Mouse (Mus musculus) hindbrain, embryonic 12.5 days (tissue): ENCODE measurements around the gene Vmn2r43. TPM values are rescaled to one million over a fixed set of nuclear protein-coding genes. Genes with fewer than 3 reads are reported as not detected.
"Not testable (repeated sequence)": the region's sequence is repeated elsewhere in the genome, so short reads cannot be mapped to it uniquely, and the experiment has no call there.

Source experiments
- ATAC-seq: fragments of 200-750 bp; cut with Nextera tagmentation; 2 replicates; pipeline ENCODE4 v1.8.0; 2017; ENCODE audit warnings: moderate TSS enrichment; ENCODE audit not compliant: low FRiP score
- H3K27ac ChIP-seq: fragments of 300-500 bp; sonication (generic); 2 replicates; pipeline ENCODE4 v1.5.1; 2016; ENCODE audit warnings: mild to moderate bottlenecking
- H3K27me3 ChIP-seq: fragments of 300-500 bp; sonication (generic); 2 replicates; pipeline ENCODE4 v1.6.1; 2016; ENCODE audit warnings: mild to moderate bottlenecking
- H3K36me3 ChIP-seq: fragments of 300-500 bp; sonication (generic); 2 replicates; pipeline ENCODE4 v1.6.1; 2016; ENCODE audit warnings: mild to moderate bottlenecking
- H3K4me1 ChIP-seq: fragments of 300-500 bp; sonication (generic); 2 replicates; pipeline ENCODE4 v1.6.1; 2016
- H3K4me2 ChIP-seq: fragments of 300-500 bp; sonication (generic); replicated peaks from 2 replicates; pipeline ENCODE4 v1.6.1; 2016; ENCODE audit warnings: mild to moderate bottlenecking
- H3K4me3 ChIP-seq: fragments of 300-500 bp; sonication (generic); 2 replicates; pipeline ENCODE4 v1.5.1; 2016; ENCODE audit warnings: mild to moderate bottlenecking
- H3K9ac ChIP-seq: fragments of 300-500 bp; sonication (generic); 2 replicates; pipeline ENCODE4 v1.6.1; 2016; ENCODE audit warnings: mild to moderate bottlenecking, moderate library complexity
- H3K9me3 ChIP-seq: fragments of 300-500 bp; sonication (generic); replicated peaks from 2 replicates; pipeline ENCODE4 v1.6.1; 2016; ENCODE audit warnings: mild to moderate bottlenecking
- WGBS: fragments of 180-500 bp; shearing (Covaris S2); methylation state at CpG from one replicate; pipeline ENCODE4 v1.1.7; 2016; 5-methylcytosine and 5-hydroxymethylcytosine counted together
- polyA plus RNA-seq: library from polyadenylated mRNA; unstranded; fragments of >200 nt; fragmentation: Nextera tagmentation; extraction: Ambion mirVana; gene quantifications from 2 replicates; pipeline ENCODE4 v1.2.1, GENCODE M21; 2016

Gene Vmn2r43
- polyA plus RNA-seq: not detected in 2 replicates

GRCm38 (mm10) chr7:8260499-8260898, at the start of gene Vmn2r43:
Vmn2r43 (minus strand) TSS chr7:8260599.
- H3K4me1 ChIP-seq: not testable (repeated sequence)
- no CpG with 5 or more reads among the region's 1 CpGs for WGBS

GRCm38 (mm10) chr7:8200220-8200619, 60.2 kb downstream of the Vmn2r43 start, which contains the start of gene Vmn2r42:
Vmn2r42 (minus strand) TSS chr7:8200320.
- not testable (repeated sequence) for H3K4me1 ChIP-seq, H3K27me3 ChIP-seq, H3K36me3 ChIP-seq, ATAC-seq, H3K9me3 ChIP-seq, H3K9ac ChIP-seq, H3K27ac ChIP-seq, H3K4me2 ChIP-seq, H3K4me3 ChIP-seq
- WGBS: no CpG with 5 or more reads among the region's 2 CpGs

More at GRCm38 (mm10) chr7:8260499-8260898, at the start of gene Vmn2r43:
- not testable (repeated sequence) for ATAC-seq, H3K4me3 ChIP-seq, H3K27me3 ChIP-seq, H3K36me3 ChIP-seq, H3K9me3 ChIP-seq, H3K27ac ChIP-seq, H3K9ac ChIP-seq, H3K4me2 ChIP-seq

Other genes with a start within 250 kb of the Vmn2r43 start
- gene Vmn2r41, start 98.9 kb downstream of the Vmn2r43 start, polyA plus RNA-seq: not detected in 2 replicates
- not detected in 2 replicates for gene Vmn2r42, start 60.3 kb downstream of the Vmn2r43 start, polyA plus RNA-seq
- not detected in 2 replicates for gene Vmn2r44, start 122.7 kb upstream of the Vmn2r43 start, polyA plus RNA-seq
- not detected in 2 replicates for gene Vmn2r45, start 228.5 kb upstream of the Vmn2r43 start, polyA plus RNA-seq